Mouse (Mus musculus) CD4-positive, CD25-positive, alpha-beta regulatory T cell, adult 2 months (primary cell): ENCODE data around the gene Actr5.

Source experiments
- DNase-seq: peaks from one replicate; pipeline ENCODE4 v3.0.0-alpha.2; 2012; ENCODE audit warnings: low read depth, low spot score

Actr5 gene

GRCm38 (mm10) chr2:158624718-158625222 is at the start of gene Actr5:
Actr5 (plus strand) TSS chr2:158624888.
- peak; percentile 98 for DNase-seq

GRCm38 (mm10) chr2:158579979-158580378 is 44.7 kb upstream of the Actr5 start:
- DNase-seq: no peak

DNA sequence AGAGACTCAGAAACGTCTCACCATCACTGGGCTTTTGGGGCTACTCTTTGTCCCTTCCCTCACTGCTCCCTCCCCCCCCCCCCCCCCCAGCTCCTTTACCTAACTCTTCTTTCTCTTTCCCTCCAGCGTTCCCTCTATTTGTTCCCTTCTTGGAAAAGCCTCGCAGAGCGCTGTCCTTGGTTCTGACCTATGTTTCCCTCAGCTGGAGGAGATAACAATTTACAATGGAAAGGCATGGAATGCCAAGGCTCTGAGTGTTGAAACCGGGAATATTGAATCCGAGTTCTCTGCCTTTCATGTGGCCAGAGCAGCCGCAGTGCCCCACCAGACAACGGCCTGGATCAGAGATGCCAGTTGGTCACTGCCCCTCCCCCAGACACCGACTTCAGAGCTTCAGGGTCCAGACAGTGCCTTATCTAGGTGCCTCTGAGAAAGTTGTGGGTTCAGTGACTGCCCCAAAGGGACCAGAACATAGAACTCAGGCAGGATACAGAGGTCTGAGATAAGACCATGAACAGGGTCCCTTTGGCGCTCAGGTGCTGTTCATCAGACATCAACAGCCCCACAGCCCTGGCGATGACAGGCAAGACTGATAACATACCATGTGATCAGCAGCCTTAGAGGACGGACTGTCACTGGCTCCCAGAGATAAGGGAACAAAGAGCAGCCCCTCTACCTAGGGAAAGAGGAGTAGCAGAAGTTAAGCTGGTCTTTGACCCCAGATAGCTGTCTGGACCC is 39.9 kb upstream of the Actr5 start:
- no peak for DNase-seq

DNA sequence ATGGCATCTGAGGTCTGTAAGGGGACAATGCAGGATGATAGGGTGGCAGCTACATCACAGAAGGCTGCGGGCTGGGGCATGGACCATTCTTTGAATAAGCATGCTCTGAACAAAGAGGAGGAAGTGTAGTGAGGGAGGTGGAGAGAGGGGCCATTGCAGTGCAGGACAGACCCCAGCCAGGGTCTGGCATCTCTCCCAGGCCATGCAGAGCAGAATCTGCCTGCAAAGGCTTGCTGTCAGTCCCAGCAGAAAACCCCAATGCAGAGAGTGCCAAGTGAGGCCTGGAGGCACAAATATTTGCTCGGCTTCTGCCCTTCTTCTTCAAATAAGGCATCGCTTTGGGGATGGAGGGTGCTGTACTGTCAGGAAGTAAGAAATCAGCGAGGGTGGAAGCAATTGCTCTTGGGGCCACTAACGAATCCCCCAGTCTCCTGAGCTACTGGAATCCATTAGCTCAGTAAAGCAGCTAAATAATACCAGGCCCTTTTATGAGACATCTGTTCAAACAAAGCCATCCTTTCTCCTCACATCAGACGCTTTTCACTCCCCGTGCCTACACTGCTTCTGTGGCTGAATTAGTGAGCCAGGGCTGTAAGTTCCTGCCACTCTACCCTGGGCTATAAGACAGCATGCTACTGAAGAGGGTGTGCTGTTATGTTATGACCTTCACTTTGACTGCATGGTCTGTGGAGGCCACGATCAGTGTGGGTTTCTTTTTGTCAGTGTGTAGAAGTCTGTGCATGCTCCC is 36.0 kb upstream of the Actr5 start:
- no peak for DNase-seq

DNA sequence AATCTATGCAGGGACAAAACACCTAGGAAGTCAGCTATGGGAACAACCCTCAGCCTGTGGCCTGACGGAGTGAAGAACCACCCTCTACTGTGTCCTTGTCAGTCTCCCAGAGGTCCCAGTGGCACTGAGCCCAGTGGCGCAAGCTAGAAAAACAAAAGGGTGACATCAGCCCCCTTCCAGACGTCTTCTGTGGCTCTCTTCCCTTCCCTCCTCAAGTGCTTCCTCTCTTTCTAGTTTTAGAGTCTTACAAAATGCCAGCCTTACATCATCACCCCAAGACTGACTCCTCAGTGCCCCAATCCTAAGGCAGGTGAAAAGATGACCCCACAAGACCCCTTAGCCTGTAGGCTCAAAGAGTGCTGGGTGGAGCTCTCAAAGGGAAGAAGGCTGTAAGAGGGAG is 34.2 kb upstream of the Actr5 start:
- DNase-seq: no peak

DNA sequence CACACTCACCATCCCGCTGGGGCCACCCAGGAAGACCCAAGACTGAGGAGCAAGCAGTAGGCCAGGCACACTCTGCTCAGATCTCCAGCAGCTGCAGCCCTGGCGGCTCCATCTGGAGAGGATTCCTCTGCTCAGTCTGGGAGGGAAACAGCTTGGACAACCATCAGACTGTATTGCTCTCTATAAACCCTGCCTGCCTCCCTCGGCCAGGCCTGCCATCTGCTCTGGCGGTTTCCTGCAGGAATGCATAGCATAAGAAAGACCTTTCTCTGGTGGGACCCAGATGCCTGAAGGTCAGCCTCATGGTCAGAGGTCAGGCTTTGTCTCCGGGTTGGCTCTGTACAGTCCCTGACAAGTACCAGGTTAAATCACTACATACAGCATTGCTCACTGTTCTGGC is 33.4 kb upstream of the Actr5 start:
- no peak for DNase-seq

- DNase-seq: no peak
Measured at GRCm38 (mm10) chr2:158593371-158593770, 31.3 kb upstream of the Actr5 start.

- no peak for DNase-seq
Measured at GRCm38 (mm10) chr2:158595103-158595502, 29.6 kb upstream of the Actr5 start.

GRCm38 (mm10) chr2:158595577-158595976 is 29.1 kb upstream of the Actr5 start:
- DNase-seq: no peak

DNA sequence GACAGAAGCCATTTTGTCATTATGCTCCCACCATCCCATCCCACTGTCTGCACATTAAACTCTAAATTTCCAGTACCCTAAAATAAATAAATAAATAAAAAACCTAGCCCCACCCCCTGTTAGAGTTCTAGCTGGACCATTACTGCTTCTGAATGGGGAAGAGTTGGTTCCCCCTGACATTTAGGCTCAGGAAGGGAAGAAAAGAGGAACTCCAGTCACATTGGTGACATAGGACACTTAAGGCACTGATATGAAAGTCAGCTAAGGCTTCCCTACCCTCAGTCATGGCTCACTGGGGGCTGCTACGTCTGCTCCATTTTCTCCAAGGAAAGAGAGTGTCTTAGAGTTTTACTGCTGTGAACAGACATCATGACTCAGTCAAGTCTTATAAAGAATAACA is 27.9 kb upstream of the Actr5 start:
- no peak for DNase-seq

GRCm38 (mm10) chr2:158600517-158600916 is 24.2 kb upstream of the Actr5 start:
- DNase-seq: no peak

GRCm38 (mm10) chr2:158601326-158601725 is 23.4 kb upstream of the Actr5 start:
- no peak for DNase-seq

DNA sequence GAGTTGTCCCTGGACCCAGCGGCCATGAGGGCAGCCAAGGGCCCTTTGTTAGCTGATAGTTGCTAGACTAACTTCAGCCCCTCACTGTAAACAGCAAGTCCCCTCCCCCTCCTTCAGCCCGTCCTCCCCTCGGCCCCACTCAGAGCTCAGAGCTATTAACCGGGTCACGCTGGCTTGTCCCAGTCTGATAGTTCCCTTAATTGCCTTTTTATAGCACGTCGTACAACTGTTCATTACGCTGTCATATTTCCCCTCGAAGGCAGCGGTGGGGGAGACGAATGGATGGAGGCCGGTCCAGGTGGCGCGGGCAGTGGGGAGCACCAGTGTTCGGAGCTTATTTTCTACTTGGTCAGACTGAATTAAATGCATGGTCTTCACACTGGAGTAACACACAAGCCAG is 22.0 kb upstream of the Actr5 start:
- DNase-seq: no peak

DNA sequence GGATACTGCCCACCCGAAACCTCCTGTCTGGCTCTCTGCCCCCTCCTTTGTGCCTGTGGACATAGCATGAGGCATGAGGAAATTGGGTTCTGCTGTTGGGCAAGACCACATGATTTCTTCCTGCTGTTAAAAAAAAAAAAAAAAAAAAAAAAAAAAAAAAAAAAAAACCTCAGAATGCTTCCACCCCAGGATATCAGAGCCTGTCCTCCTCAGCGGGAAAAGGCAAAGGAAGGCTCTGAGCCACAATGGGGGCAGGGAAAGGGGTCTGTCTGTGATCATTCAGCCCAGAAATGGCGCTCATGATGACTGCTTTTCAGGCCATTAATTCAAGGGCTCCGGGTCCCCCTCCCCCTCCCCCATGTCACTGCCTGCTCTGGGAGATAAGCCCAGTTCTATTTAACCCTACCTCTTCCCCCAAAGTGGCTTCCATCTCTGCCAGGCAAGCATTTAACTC is 18.1 kb upstream of the Actr5 start:
- DNase-seq: no peak

DNA sequence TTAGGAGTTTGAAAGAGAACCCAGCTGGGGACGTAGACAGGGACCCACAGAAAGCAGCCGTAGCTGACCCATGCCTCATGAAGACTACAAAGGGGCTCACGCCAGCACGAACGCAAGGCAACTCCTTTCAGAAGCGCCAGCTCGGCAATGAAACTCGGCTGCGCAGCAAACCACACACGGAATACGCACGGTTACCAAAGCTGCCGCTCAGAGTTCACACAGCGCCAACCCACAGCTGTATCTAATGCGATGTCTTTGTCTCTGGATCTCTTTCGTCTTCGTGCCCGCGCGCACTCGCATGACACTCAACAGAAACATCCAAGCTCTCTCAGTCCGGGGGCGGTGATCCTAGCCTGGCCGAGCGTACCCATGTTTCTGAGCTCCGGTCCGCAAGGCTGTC is 15.0 kb upstream of the Actr5 start:
- peak; percentile 23 for DNase-seq

GRCm38 (mm10) chr2:158610488-158611325 is 14.0 kb upstream of the Actr5 start, which contains the start of gene Slc32a1:
Slc32a1 (plus strand) TSS chr2:158610767.
- DNase-seq: peak; percentile 45

DNA sequence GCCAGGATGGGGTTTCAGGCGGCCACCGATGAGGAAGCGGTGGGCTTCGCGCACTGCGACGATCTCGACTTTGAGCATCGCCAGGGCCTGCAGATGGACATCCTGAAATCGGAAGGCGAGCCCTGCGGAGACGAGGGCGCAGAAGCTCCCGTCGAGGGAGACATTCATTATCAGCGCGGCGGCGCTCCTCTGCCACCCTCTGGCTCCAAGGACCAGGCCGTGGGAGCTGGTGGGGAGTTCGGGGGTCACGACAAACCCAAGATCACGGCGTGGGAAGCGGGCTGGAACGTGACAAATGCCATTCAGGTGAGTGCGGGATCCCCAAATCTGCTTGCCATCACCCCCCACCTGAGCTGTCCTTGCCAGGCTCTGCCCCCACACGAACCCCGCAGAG is 13.4 kb upstream of the Actr5 start:
- DNase-seq: no peak

GRCm38 (mm10) chr2:158611726-158612670 is 12.7 kb upstream of the Actr5 start:
- peak; percentile 32 for DNase-seq

DNA sequence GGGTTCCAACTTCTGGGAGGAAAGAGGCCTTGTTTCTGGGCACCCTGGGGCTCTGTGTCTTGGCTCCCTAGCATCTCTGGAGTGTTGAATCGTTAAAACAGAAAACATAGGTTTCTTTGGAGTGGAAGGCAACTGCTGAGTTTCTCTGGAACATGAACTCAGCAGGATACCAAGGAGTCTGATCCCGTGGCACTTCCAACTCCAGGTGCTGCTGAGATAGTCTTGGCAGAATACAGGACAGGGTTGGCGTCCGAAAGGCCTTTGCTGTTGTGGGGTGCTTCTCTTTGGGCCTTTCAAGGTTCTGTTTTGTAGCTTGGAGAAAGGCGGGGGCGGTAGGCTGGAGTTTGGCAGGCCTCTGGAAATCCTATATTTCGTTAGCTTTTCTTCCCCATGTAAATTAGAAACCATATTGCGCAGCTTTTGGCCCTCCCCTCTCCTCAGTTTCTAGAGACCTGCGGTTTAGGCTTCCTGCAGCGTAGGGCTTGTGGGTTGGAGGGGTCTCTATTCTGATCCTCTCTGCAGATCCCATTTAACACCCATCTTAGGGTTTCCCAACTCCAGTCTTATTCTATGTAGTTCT is 11.9 kb upstream of the Actr5 start:
- peak; percentile 26 for DNase-seq
